Mouse (Mus musculus): ENCODE data around the gene Traf7. TPM values are rescaled to one million over a fixed set of nuclear protein-coding genes. Genes with fewer than 3 reads are reported as not detected.

Traf7 gene
- polyA plus RNA-seq, 1 experiment from 2014 or later, result 91.0 TPM

DNA sequence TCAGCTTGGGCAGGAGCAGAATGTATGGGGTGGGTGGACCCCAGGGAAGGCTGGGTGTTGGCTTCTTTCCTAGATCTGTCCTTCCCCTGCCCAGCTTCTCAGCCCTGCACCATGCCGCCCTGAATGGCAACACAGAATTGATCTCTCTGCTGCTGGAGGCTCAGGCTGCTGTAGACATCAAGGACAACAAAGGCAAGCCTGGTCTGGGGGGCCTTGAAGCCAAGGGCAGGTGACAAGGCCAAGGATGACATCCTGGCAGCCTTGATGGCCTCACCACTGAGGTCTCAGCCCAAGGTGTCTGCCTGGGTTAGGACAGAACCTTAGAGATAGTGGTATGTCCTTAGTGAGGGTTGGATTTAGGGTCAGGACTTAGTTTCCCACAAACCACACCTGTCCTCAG lies 31.7 kb downstream of the Traf7 start:
- Histone ChIP-seq H3K4me2 (no peak overlapping the region), H3K27me3 (no peaks in the 10 kb centered on the region), H3K36me3 (peaks cover 46% of the 10 kb centered on the region), H3K27ac (replicated peaks) (no peak overlapping the region), H3K9ac (no peak overlapping the region), H3K4me3 (no peak overlapping the region), H3K4me1 (replicated peaks) (peaks cover 20% of the 10 kb centered on the region), H3K9me3 (no peaks in the 10 kb centered on the region)
- no peak for ATAC-seq (ENCODE audit: low FRiP score, low read depth)
- WGBS, result 81% methylated on average over 1 of the region's 1 CpGs

DNA sequence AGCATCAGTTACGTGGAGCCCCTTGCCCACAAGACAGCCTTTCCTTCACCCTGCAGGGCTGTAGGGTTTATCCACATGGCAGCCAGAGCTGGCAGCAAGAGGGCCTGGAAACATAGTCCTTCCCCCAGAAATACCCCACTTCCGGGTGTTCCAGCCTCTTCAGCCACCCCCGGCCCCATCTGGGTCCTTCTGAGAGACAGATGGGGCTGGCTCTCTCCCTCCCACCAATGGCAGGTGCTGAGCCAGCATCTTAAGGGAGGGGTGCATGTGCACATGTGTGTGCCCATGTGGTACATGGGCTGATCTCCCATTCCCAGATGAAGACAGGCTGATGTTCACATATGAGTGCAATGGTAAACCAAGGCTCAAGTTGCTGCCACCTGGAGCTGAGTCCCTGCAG lies 32.3 kb downstream of the Traf7 start:
- Histone ChIP-seq H3K27ac (replicated peaks) (peak overlapping the region; percentile 67), H3K9me3 (no peaks in the 10 kb centered on the region), H3K4me3 (no peak overlapping the region), H3K4me1 (replicated peaks) (peaks cover 26% of the 10 kb centered on the region), H3K4me2 (no peak overlapping the region), H3K27me3 (no peaks in the 10 kb centered on the region), H3K9ac (no peak overlapping the region), H3K36me3 (peaks cover 44% of the 10 kb centered on the region)
- ATAC-seq (ENCODE audit: low FRiP score, low read depth), result peak; percentile 31; the same call in 1 of the 2 replicates
- WGBS, result 65% methylated on average over 3 of the region's 3 CpGs

DNA sequence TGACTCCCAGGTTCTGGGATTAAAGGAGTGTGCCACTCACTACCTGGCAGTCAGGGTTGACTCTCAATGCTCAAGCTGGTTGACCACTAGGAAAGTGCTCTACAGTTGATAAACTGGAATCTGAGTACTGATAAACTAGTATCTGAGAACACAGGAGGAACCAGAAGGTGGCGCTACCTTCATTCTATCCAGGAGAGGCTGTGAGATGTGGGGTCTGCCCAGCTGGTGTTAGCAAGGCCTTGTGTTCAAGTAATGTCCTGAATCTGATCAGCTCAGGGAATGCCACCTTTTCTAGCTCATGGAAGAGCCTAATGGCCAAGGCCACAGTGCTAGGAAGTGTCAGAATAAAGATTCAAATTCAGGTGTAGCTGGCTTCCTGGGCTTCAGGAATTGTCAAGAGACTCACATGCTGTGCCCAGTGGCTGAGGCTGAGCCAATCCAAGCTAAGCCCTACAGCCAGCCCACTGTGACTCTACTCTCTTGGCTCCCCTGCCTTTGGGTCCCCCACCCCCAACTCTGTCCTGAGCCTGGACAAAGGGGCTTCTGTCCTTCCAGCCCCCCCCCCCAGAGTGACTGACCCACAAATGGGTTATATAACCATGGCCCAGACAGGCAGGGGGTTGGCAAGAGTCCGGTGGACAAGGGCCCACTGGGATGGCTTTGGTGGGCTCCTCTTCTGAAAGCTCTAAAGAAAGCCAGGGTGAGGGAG lies 33.0 kb downstream of the Traf7 start:
- H3K27me3 ChIP-seq, result no peaks in the 10 kb centered on the region
- H3K4me2 ChIP-seq, result no peak overlapping the region
- H3K27ac ChIP-seq (replicated peaks), result peak overlapping the region; percentile 67
- no peak overlapping the region for H3K9ac ChIP-seq
- H3K4me3 ChIP-seq, result no peak overlapping the region
- peaks cover 41% of the 10 kb centered on the region for H3K36me3 ChIP-seq
- H3K9me3 ChIP-seq, result no peaks in the 10 kb centered on the region
- peak; percentile 62; the same call in 1 of the 2 replicates for ATAC-seq (ENCODE audit: low FRiP score, low read depth)
- peaks cover 33% of the 10 kb centered on the region for H3K4me1 ChIP-seq (replicated peaks)
- WGBS, result 41% methylated on average over 2 of the region's 2 CpGs

DNA sequence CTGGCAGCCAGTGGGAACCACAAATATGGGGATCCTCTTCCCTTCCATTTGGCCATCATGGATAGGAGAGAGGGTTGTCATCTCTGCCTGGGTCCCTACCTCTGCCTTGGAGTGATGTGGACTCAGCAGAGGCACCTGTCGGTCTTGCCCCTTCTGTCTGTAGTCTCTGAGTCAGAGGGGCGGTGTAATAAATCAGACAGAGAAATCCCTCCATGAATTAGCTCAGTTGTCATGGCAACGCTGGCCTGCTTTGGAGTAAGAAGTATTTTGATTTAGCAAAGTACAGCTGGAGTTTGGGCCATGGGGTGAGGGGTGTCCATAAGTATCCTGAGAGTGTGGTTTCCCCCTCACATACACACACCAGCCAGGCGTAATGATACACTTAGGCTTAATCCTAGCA lies 37.3 kb downstream of the Traf7 start:
- Histone ChIP-seq H3K4me3 (peak overlapping the region; percentile 90), H3K36me3 (peaks cover under 1% of the 10 kb centered on the region; the same call in 1 of the 2 replicates), H3K27me3 (no peaks in the 10 kb centered on the region), H3K4me2 (peak overlapping the region; percentile 76), H3K27ac (replicated peaks) (peak overlapping the region; percentile 97), H3K9me3 (no peaks in the 10 kb centered on the region), H3K4me1 (replicated peaks) (peaks cover 47% of the 10 kb centered on the region), H3K9ac (peak overlapping the region; percentile 97; the same call in 1 of the 2 replicates)
- 60% methylated on average over 4 of the region's 4 CpGs for WGBS
- no peak for ATAC-seq (ENCODE audit: low FRiP score, low read depth)

DNA sequence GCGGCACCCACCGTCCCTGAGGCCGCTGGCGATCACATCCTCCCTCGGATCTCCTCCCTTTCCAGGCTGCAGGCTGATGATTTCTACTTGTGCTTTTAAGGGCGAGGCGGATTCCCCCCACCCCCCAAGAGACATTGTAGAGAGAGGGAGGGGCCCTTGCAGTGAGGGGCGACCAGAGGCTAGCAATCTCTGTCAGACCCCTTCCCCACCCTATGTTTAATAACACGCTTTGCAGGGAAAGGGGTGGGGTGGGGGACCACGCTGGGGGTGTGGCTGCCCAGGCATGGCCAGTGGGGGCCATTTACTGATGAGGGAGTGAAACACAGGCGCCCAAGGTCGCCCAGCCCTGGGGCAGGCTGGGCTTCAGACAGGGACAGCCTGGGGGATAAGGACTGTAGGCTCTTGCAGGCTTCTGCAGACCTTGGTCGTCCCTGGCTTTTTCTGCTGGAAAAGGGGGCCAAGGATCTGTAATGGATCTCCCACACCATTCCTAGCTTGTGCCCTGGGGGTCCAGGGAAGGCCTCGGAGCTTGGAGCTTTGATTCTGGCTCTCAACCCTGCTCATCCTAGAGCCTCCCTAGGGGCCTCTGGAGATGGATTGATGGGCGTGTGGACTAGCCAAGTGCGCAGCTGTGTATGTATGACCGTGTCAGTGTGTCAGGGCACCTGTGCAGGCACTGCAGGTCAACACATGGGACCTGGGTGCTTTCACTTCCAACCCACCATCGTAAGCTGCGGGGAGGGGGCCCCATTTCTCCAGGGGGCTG lies 38.3 kb downstream of the Traf7 start:
- Histone ChIP-seq H3K9ac (peak overlapping the region; percentile 97), H3K4me2 (peak overlapping the region; percentile 76), H3K9me3 (no peaks in the 10 kb centered on the region), H3K4me3 (peak overlapping the region; percentile 90), H3K27me3 (no peaks in the 10 kb centered on the region), H3K27ac (replicated peaks) (peak overlapping the region; percentile 97), H3K36me3 (no peaks in the 10 kb centered on the region), H3K4me1 (replicated peaks) (peaks cover 41% of the 10 kb centered on the region)
- 11% methylated on average over 19 of the region's 19 CpGs for WGBS
- peak; percentile 52 for ATAC-seq (ENCODE audit: low FRiP score, low read depth)

DNA sequence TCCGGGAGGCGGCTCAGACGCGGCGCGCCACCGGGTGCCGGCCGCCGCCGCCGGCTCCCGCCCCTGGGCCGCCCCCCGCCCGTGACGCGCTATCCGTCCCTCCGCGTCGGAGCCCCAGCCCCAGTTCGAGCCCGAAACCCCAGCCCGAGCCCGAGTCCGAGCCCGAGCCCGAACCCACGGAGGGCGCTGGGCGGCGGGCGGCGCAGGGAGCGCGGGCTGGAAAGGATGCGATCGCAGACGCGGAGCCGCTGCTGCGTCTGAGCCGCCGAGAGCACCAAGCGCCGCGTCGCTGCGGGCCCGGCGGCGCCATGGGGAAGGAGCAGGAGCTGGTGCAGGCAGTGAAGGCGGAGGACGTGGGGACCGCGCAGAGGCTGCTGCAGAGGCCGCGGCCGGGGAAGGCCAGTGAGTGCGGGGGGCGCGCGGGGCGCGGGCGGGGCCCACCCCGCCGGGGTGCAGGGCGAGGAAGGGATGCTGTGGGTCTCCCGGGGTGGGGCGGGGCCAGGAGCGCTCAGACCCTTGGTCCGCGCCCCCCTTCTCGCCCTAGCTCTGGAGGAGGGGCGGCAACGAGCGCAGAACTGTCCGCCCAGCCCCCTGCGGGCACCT lies 39.0 kb downstream of the Traf7 start:
- no peaks in the 10 kb centered on the region for H3K9me3 ChIP-seq
- peak overlapping the region; percentile 90 for H3K4me3 ChIP-seq
- peak overlapping the region; percentile 76 for H3K4me2 ChIP-seq
- peak overlapping the region; percentile 97 for H3K9ac ChIP-seq
- H3K36me3 ChIP-seq, result no peaks in the 10 kb centered on the region
- under 1% methylated on average over 56 of the region's 81 CpGs for WGBS
- peaks cover 41% of the 10 kb centered on the region for H3K4me1 ChIP-seq (replicated peaks)
- H3K27ac ChIP-seq (replicated peaks), result peak overlapping the region; percentile 97
- H3K27me3 ChIP-seq, result no peaks in the 10 kb centered on the region
- ATAC-seq (ENCODE audit: low FRiP score, low read depth), result peak; percentile 77

DNA sequence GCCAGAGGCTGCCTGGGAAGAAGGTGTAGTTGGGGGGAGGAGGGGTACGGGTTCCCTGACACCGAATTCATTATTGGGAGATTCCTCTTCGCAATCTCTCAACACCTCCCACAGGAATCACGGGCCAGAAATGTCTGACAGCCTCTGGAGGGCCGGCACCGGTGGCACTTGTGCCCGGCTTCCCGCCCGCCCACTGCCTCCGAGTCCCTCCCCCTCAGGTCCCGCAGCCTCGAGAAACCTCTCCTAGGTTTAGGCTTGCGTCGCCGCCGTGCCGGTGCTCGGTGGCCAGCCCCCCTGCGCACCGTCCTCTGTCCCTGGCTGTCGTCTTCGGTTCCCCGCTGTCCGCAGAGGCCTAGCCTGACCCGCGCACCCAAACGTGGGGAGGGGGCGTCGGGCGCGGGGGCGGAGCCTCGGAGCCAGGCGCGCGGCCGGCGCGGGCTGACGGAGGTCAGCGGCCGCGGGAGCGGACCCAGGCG lies 39.5 kb downstream of the Traf7 start, which contains the start of gene Caskin1:
Caskin1 (plus strand) TSS at position 416 of the 476 bp plus-strand sequence.
- peak within 1 kb of the TSS; percentile 97 for H3K9ac ChIP-seq
- under 1% methylated on average over 43 of the region's 45 CpGs for WGBS
- peak within 1 kb of the TSS; percentile 90 for H3K4me3 ChIP-seq
- no peaks in the 10 kb centered on the region for H3K27me3 ChIP-seq
- H3K4me2 ChIP-seq, result peak within 1 kb of the TSS; percentile 76
- no peaks in the 10 kb centered on the region for H3K36me3 ChIP-seq
- no peaks in the 10 kb centered on the region for H3K9me3 ChIP-seq
- ATAC-seq (ENCODE audit: low FRiP score, low read depth), result peak; percentile 68
- peaks cover 41% of the 10 kb centered on the region for H3K4me1 ChIP-seq (replicated peaks)
- peak within 1 kb of the TSS; percentile 97 for H3K27ac ChIP-seq (replicated peaks)

DNA sequence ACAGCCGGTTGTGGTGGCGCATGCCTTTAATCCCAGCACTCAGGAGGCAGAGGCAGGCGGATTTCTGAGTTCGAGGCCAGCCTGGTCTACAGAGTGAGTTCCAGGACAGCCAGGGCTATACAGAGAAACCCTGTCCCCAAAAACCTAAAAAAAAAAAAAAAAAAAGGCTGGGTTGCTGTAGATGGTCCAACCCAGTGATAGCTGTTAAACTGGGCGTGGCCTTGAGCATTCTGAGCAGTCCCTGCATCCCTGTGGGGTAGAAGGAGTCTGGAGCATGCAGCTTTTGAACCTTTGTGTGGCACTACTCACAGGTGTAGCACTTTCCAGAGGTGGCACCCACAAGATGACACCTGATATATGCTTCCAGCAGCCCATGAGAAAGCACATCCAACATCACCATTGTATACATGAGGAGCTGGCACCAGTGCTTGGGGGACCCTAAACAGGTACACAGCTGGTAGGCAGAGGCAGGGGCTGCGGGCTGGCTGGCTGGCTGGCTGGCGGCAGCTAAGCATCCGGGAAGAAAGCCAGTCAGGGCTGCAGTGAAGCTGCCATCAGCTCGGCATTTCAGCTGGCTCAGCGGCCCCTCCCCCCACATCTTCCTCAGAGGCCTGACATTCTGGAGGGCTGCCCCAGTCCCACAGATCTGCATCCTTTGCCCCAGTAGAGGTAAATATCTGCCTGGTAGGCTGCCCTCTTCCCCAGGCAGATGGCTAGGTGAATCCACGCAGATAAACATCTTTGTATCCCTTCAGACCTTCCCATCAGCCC lies 42.5 kb downstream of the Traf7 start:
- Histone ChIP-seq H3K27ac (replicated peaks) (peak overlapping the region; percentile 74), H3K9me3 (no peaks in the 10 kb centered on the region), H3K36me3 (no peaks in the 10 kb centered on the region), H3K27me3 (no peaks in the 10 kb centered on the region), H3K9ac (peak overlapping the region; percentile 15; the same call in 1 of the 2 replicates), H3K4me3 (no peak overlapping the region), H3K4me2 (peak overlapping the region; percentile 12; the same call in 1 of the 2 replicates), H3K4me1 (replicated peaks) (peaks cover 31% of the 10 kb centered on the region)
- no peak for ATAC-seq (ENCODE audit: low FRiP score, low read depth)
- 42% methylated on average over 11 of the region's 11 CpGs for WGBS

DNA sequence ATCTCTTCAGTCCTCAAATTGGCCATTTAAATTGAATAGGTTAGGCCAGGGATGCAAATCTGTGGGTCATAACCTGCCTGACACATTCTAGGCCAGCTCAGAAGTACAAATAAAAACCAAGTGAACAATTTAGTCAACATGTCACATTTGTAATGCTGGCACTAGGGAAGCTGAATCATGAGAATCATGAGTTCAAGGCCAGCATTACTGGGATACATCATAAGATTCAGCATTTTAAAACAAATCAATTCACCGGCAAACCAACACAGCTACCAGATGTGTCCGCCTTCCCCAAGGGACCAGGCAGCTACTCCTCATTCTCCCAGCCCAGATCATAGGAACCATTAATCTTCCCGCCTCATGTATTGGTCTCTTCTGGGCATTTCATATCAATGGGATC lies 44.2 kb downstream of the Traf7 start:
- ATAC-seq (ENCODE audit: low FRiP score, low read depth), result no peak
- no peak overlapping the region for H3K4me2 ChIP-seq
- H3K27ac ChIP-seq (replicated peaks), result no peak overlapping the region
- no peak overlapping the region for H3K9ac ChIP-seq
- no peak overlapping the region for H3K4me3 ChIP-seq
- H3K9me3 ChIP-seq, result no peaks in the 10 kb centered on the region
- 64% methylated on average over 3 of the region's 3 CpGs for WGBS
- H3K27me3 ChIP-seq, result no peaks in the 10 kb centered on the region
- H3K4me1 ChIP-seq (replicated peaks), result peaks cover 26% of the 10 kb centered on the region
- no peaks in the 10 kb centered on the region for H3K36me3 ChIP-seq

DNA sequence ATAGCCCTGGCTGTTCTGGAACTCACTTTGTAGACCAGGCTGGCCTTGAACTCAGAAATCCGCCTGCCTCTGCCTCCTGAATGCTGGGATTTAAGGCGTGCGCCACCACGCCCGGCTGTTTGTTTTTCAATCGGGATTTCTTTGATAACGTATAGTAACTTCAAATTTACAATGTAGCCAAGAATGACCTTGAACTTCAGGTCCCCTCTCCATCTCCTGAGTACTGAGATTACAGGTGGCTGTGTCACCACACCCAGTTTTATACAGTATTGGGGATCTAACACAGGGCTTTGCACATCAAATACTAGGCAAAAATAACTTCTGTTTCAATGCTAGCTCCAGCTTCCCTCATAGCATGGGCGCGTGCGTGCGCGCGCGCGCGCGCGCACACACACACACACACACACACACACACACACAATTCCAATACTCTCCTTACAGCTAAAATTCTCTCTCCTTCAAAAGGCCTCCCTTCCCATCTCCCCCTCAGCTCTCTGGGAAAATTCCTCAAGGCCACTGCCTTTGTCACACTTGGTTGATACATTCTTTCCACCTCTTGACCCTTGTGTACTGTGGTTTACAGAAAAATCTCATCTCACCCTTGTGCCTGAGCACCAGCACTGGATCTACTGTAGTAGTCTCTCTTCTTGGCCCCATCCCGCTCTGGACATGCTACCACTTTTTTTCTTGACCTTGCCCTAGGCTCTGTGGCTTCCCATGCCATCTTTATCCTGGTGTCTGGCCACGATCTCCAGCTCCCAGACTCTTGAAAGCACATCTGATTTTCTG lies 46.5 kb downstream of the Traf7 start:
- Histone ChIP-seq H3K9ac (no peak overlapping the region), H3K9me3 (no peaks in the 10 kb centered on the region), H3K27ac (replicated peaks) (no peak overlapping the region), H3K27me3 (no peaks in the 10 kb centered on the region), H3K4me1 (replicated peaks) (peaks cover 26% of the 10 kb centered on the region), H3K4me2 (no peak overlapping the region), H3K36me3 (peaks cover 7% of the 10 kb centered on the region; the same call in 1 of the 2 replicates), H3K4me3 (no peak overlapping the region)
- 95% methylated on average over 20 of the region's 20 CpGs for WGBS
- no peak for ATAC-seq (ENCODE audit: low FRiP score, low read depth)
